Mouse (Mus musculus): Measurements from ENCODE around the gene Shroom1. TPM values are rescaled to one million over a fixed set of nuclear protein-coding genes. Genes with fewer than 3 reads are reported as not detected.

Shroom1 gene
- polyA plus RNA-seq, 1 experiment from 2014 or later = 4.7 TPM

Small RNAs within 50 kb of the gene (microRNA-seq; reads per million reads assigned to microRNA genes)
- not detected for gene Mir6920

Other genes starting within 250 kb of the Shroom1 start
- gene Hspa4, start 156.7 kb upstream of the Shroom1 start, polyA plus RNA-seq (2014; fragmentation: Nextera tagmentation; extraction: Ambion mirVana) = 137 and 144 TPM in 2 replicates
- gene Zcchc10, start 132.5 kb upstream of the Shroom1 start, polyA plus RNA-seq (2014; fragmentation: Nextera tagmentation; extraction: Ambion mirVana) = 26.9 and 30.7 TPM in 2 replicates
- gene Aff4, start 106.4 kb upstream of the Shroom1 start, polyA plus RNA-seq (2014; fragmentation: Nextera tagmentation; extraction: Ambion mirVana) = 40.1 and 43.1 TPM in 2 replicates
- not detected in 2 replicates for gene Leap2, start 34.0 kb upstream of the Shroom1 start, polyA plus RNA-seq (2014; fragmentation: Nextera tagmentation; extraction: Ambion mirVana)
- 484 and 495 TPM in 2 replicates for gene Uqcrq, start 26.4 kb upstream of the Shroom1 start, polyA plus RNA-seq (2014; fragmentation: Nextera tagmentation; extraction: Ambion mirVana)
- gene Gdf9, start 26.2 kb upstream of the Shroom1 start, polyA plus RNA-seq (2014; fragmentation: Nextera tagmentation; extraction: Ambion mirVana) = 0.95 and 1.2 TPM in 2 replicates
- 0.08 TPM in 1 of 2 replicates, not detected in the other for gene Gm10447, start 95 bp upstream of the Shroom1 start, polyA plus RNA-seq (2014; fragmentation: Nextera tagmentation; extraction: Ambion mirVana)
- not detected in 2 replicates for gene Gm9837, start 13.3 kb downstream of the Shroom1 start, polyA plus RNA-seq (2014; fragmentation: Nextera tagmentation; extraction: Ambion mirVana)
- gene Gm9945, start 23.0 kb downstream of the Shroom1 start, polyA plus RNA-seq (2014; fragmentation: Nextera tagmentation; extraction: Ambion mirVana) = not detected in 2 replicates
- gene Sowaha, start 23.1 kb downstream of the Shroom1 start, polyA plus RNA-seq (2014; fragmentation: Nextera tagmentation; extraction: Ambion mirVana) = 0.08 and 0.20 TPM in 2 replicates
- 22.5 and 27.2 TPM in 2 replicates for gene Sept8, start 62.1 kb downstream of the Shroom1 start, polyA plus RNA-seq (2014; fragmentation: Nextera tagmentation; extraction: Ambion mirVana)
- 72.0 and 79.4 TPM in 2 replicates for gene Kif3a, start 110.2 kb downstream of the Shroom1 start, polyA plus RNA-seq (2014; fragmentation: Nextera tagmentation; extraction: Ambion mirVana)
- 0.88 and 2.1 TPM in 2 replicates for gene Il4, start 161.5 kb downstream of the Shroom1 start, polyA plus RNA-seq (2014; fragmentation: Nextera tagmentation; extraction: Ambion mirVana)
- gene Il13, start 177.5 kb downstream of the Shroom1 start, polyA plus RNA-seq (2014; fragmentation: Nextera tagmentation; extraction: Ambion mirVana) = not detected in 2 replicates

Data from limb, embryonic 11.5 days (tissue).